Mouse (Mus musculus) right cerebral cortex, postnatal 36 days (tissue): ENCODE measurements around the gene Gins2.

Source experiments
- DNase-seq, 2 experiments: peaks; one replicate each; pipeline ENCODE4 v3.0.0; 2022; ENCODE audit warnings: low spot score in 2 of 2, mixed read lengths in 1 of 2

Gene Gins2

GRCm38 (mm10) chr8:120565151-120565711, 23.9 kb downstream of the Gins2 start:
- no peak for DNase-seq

- peak; percentile 48 to 73 for DNase-seq
Observed at GRCm38 (mm10) chr8:120563851-120564837, 25.0 kb downstream of the Gins2 start.

- DNase-seq = no peak
Observed at GRCm38 (mm10) chr8:120563348-120563724, 25.8 kb downstream of the Gins2 start.

- DNase-seq = no peak
Observed at GRCm38 (mm10) chr8:120562680-120563347, 26.3 kb downstream of the Gins2 start.

GRCm38 (mm10) chr8:120561539-120562435, 27.3 kb downstream of the Gins2 start:
- no peak for DNase-seq

GRCm38 (mm10) chr8:120560535-120560934, 28.6 kb downstream of the Gins2 start:
- DNase-seq = no peak

- DNase-seq = no peak
Observed at GRCm38 (mm10) chr8:120559654-120560053, 29.4 kb downstream of the Gins2 start.

GRCm38 (mm10) chr8:120558162-120558561, 30.9 kb downstream of the Gins2 start:
- DNase-seq = no peak

GRCm38 (mm10) chr8:120557170-120557965, 31.7 kb downstream of the Gins2 start:
- peak; percentile 71 to 72 for DNase-seq

- DNase-seq = no peak
Observed at GRCm38 (mm10) chr8:120556198-120556892, 32.8 kb downstream of the Gins2 start.

- DNase-seq = no peak
Observed at GRCm38 (mm10) chr8:120554466-120555039, 34.6 kb downstream of the Gins2 start.

GRCm38 (mm10) chr8:120553441-120554123, 35.5 kb downstream of the Gins2 start:
- no peak for DNase-seq

GRCm38 (mm10) chr8:120552509-120552908, 36.6 kb downstream of the Gins2 start:
- DNase-seq = no peak

- no peak for DNase-seq
Observed at GRCm38 (mm10) chr8:120551677-120551980, 37.5 kb downstream of the Gins2 start.

GRCm38 (mm10) chr8:120550937-120551676, 38.0 kb downstream of the Gins2 start:
- no peak for DNase-seq

- no peak for DNase-seq
Observed at GRCm38 (mm10) chr8:120550430-120550829, 38.7 kb downstream of the Gins2 start.

- no peak for DNase-seq
Observed at GRCm38 (mm10) chr8:120549922-120550321, 39.2 kb downstream of the Gins2 start.

- DNase-seq = no peak
Observed at GRCm38 (mm10) chr8:120549321-120549921, 39.7 kb downstream of the Gins2 start.
